Mouse (Mus musculus) thymus, adult 2 months (tissue): ENCODE measurements around the gene Chmp5. TPM values are rescaled to one million over a fixed set of nuclear protein-coding genes. Genes with fewer than 3 reads are reported as not detected.

ENCODE experiments used
- DNase-seq: peaks from one replicate; pipeline ENCODE4 v3.0.0; 2021
- H3K27ac ChIP-seq: fragments of 200-500 bp; 2 replicates; pipeline ENCODE4 v1.5.1; 2012; ENCODE audit warnings: low read length, control low read depth; ENCODE audit not compliant: control insufficient read depth, insufficient read depth
- H3K27me3 ChIP-seq: fragments of 200-500 bp; 2 replicates; pipeline ENCODE4 v1.6.1; 2012; ENCODE audit warnings: mild to moderate bottlenecking, low read length, moderate library complexity, mixed read lengths; ENCODE audit not compliant: control insufficient read depth, insufficient read depth
- H3K36me3 ChIP-seq: fragments of 200-500 bp; 2 replicates; pipeline ENCODE4 v1.6.1; 2012; ENCODE audit warnings: mild to moderate bottlenecking, low read length, moderate library complexity; ENCODE audit not compliant: control insufficient read depth, insufficient read depth
- H3K4me1 ChIP-seq: fragments of 200-500 bp; replicated peaks from 2 replicates; pipeline ENCODE4 v1.6.1; 2012; ENCODE audit warnings: low read length; ENCODE audit not compliant: control insufficient read depth, insufficient read depth
- H3K4me3 ChIP-seq: fragments of 200-500 bp; 2 replicates; pipeline ENCODE4 v1.5.1; 2012; ENCODE audit warnings: mild to moderate bottlenecking, low read length, control low read depth, moderate library complexity; ENCODE audit not compliant: control insufficient read depth, insufficient read depth
- CTCF ChIP-seq: fragments of 200-500 bp; IDR thresholded peaks from 2 replicates; pipeline ENCODE4 v1.5.1; 2012; ENCODE audit warnings: mild to moderate bottlenecking, control low read depth, low read length, moderate library complexity, borderline replicate concordance; ENCODE audit not compliant: control insufficient read depth, poor library complexity, insufficient read depth; ENCODE audit errors: extremely low read depth
- POLR2A ChIP-seq: fragments of 200-500 bp; IDR thresholded peaks from 2 replicates; pipeline ENCODE4 v1.6.1; 2012; ENCODE audit warnings: mild to moderate bottlenecking, low read length, control low read depth, moderate library complexity; ENCODE audit not compliant: control insufficient read depth, poor library complexity, insufficient read depth; ENCODE audit errors: extremely low read depth
- WGBS: fragments of 180-500 bp; shearing (Covaris S2); methylation state at CpG from one replicate; pipeline ENCODE4 v1.1.7; 2018; 5-methylcytosine and 5-hydroxymethylcytosine counted together
- polyA plus RNA-seq: library from polyadenylated mRNA; depleted of rRNA; stranded (reverse); fragments of >200 nt; gene quantifications from 2 replicates; pipeline ENCODE4 v1.2.3, GENCODE M21; 2012

Chmp5 gene
- polyA plus RNA-seq, 1 experiment: 16.9 TPM

- TF ChIP-seq CTCF (no peak), POLR2A (no peak)
- H3K27me3 ChIP-seq: no peaks in the 10 kb centered on the region
- H3K27ac ChIP-seq: no peak overlapping the region
- peaks cover 38% of the 10 kb centered on the region for H3K36me3 ChIP-seq
- DNase-seq: no peak
- WGBS: 96% methylated on average over 3 of the region's 3 CpGs
- H3K4me3 ChIP-seq: no peak overlapping the region
- H3K4me1 ChIP-seq: 0 out of 2 replicates have a peak, but pooled peaks cover 2% of the 10 kb centered on the region
Measured at GRCm38 (mm10) chr4:40975678-40976077, 27.5 kb downstream of the Chmp5 start.

- WGBS: 95% methylated on average over 10 of the region's 10 CpGs
- TF ChIP-seq POLR2A (no peak), CTCF (no peak)
- Histone ChIP-seq H3K4me1 (0 out of 2 replicates have a peak, but pooled peaks cover 2% of the 10 kb centered on the region), H3K4me3 (no peak overlapping the region), H3K36me3 (peaks cover 42% of the 10 kb centered on the region), H3K27ac (no peak overlapping the region), H3K27me3 (no peaks in the 10 kb centered on the region)
- no peak for DNase-seq
Measured at GRCm38 (mm10) chr4:40976651-40977050, 28.4 kb downstream of the Chmp5 start.

GRCm38 (mm10) chr4:40979430-40979829, 31.2 kb downstream of the Chmp5 start:
- 94% methylated on average over 1 of the region's 1 CpGs for WGBS
- Histone ChIP-seq H3K4me1 (no peaks in the 10 kb centered on the region), H3K27me3 (no peaks in the 10 kb centered on the region), H3K27ac (no peak overlapping the region), H3K36me3 (peaks cover 44% of the 10 kb centered on the region), H3K4me3 (no peak overlapping the region)
- TF ChIP-seq CTCF (no peak), POLR2A (no peak)
- DNase-seq: no peak

GRCm38 (mm10) chr4:40982486-40982885, 34.3 kb downstream of the Chmp5 start:
- no peak overlapping the region for H3K4me3 ChIP-seq
- no peaks in the 10 kb centered on the region for H3K27me3 ChIP-seq
- H3K36me3 ChIP-seq: peaks cover 59% of the 10 kb centered on the region
- H3K4me1 ChIP-seq: no peaks in the 10 kb centered on the region
- DNase-seq: no peak
- 87% methylated on average over 3 of the region's 3 CpGs for WGBS
- no peak overlapping the region for H3K27ac ChIP-seq
- TF ChIP-seq CTCF (no peak), POLR2A (no peak)

- TF ChIP-seq CTCF (no peak), POLR2A (no peak)
- no peak for DNase-seq
- Histone ChIP-seq H3K27ac (no peak overlapping the region), H3K27me3 (no peaks in the 10 kb centered on the region), H3K4me1 (no peaks in the 10 kb centered on the region), H3K36me3 (peaks cover 62% of the 10 kb centered on the region), H3K4me3 (no peak overlapping the region)
- 95% methylated on average over 1 of the region's 1 CpGs for WGBS
Measured at GRCm38 (mm10) chr4:40983686-40984085, 35.5 kb downstream of the Chmp5 start.

- 96% methylated on average over 6 of the region's 6 CpGs for WGBS
- Histone ChIP-seq H3K36me3 (peaks cover 93% of the 10 kb centered on the region), H3K27me3 (no peaks in the 10 kb centered on the region), H3K4me1 (no peaks in the 10 kb centered on the region), H3K27ac (no peak overlapping the region), H3K4me3 (no peak overlapping the region)
- DNase-seq: no peak
- no peak for TF ChIP-seq CTCF
- no peak for TF ChIP-seq POLR2A
Measured at GRCm38 (mm10) chr4:40989633-40990032, 41.4 kb downstream of the Chmp5 start.

- Histone ChIP-seq H3K4me1 (no peaks in the 10 kb centered on the region), H3K27ac (no peak overlapping the region), H3K36me3 (peaks cover 94% of the 10 kb centered on the region), H3K4me3 (no peak overlapping the region), H3K27me3 (no peaks in the 10 kb centered on the region)
- no peak for DNase-seq
- TF ChIP-seq POLR2A: no peak
- TF ChIP-seq CTCF: no peak
- 95% methylated on average over 6 of the region's 6 CpGs for WGBS
Measured at GRCm38 (mm10) chr4:40996302-40996701, 48.1 kb downstream of the Chmp5 start.
